Mouse (Mus musculus) CH12.LX (cell line): ENCODE results near the gene Rpa2. TPM values are rescaled to one million over a fixed set of nuclear protein-coding genes. Genes with fewer than 3 reads are reported as not detected.
"Not testable (repeated sequence)": the region's sequence is repeated elsewhere in the genome, so short reads cannot be mapped to it uniquely, and the experiment has no call there.

Experiments used
- DNase-seq: peaks from one replicate; pipeline ENCODE4 v3.0.0-alpha.2; 2013; ENCODE audit errors: extremely low read depth
- H3K27ac ChIP-seq: 2 replicates; pipeline ENCODE4 v1.5.1; 2012; ENCODE audit warnings: low read depth, mild to moderate bottlenecking, control low read depth, moderate library complexity; ENCODE audit not compliant: insufficient read depth
- H3K27me3 ChIP-seq: replicated peaks from 2 replicates; pipeline ENCODE3; 2012; ENCODE audit warnings: inconsistent platforms
- H3K36me3 ChIP-seq, 2 experiments: replicated peaks in 1 of 2; 2 replicates each; pipeline versions ENCODE3 to v1.6.1; 2012; ENCODE audit warnings: inconsistent platforms in 1 of 2, low read length in 1 of 2, mild to moderate bottlenecking in 1 of 2, mixed read lengths in 1 of 2, moderate library complexity in 1 of 2; ENCODE audit not compliant: control insufficient read depth in 1 of 2, insufficient read depth in 1 of 2
- H3K4me1 ChIP-seq, 2 experiments: 2 replicates each; pipeline ENCODE4 v1.6.1; 2012; ENCODE audit warnings: inconsistent platforms in 1 of 2, moderate library complexity in 1 of 2; ENCODE audit not compliant: insufficient read depth in 2 of 2, control insufficient read depth in 1 of 2
- H3K4me2 ChIP-seq: 2 replicates; pipeline ENCODE4 v1.6.1; 2012; ENCODE audit warnings: low read depth, mild to moderate bottlenecking, control low read depth; ENCODE audit not compliant: poor library complexity, insufficient read depth, severe bottlenecking
- H3K4me3 ChIP-seq, 3 experiments: fragments of 150-350 bp in 1 of 3; sonication (generic) in 1 of 3; replicated peaks in 1 of 3; 2 replicates each; pipeline versions ENCODE3 to v1.5.1; 2011 to 2012; ENCODE audit warnings: low read depth in 2 of 3, low read length in 2 of 3, mild to moderate bottlenecking in 2 of 3, moderate library complexity in 2 of 3, control low read depth in 1 of 3, improper control_type of control experiment in 1 of 3, inconsistent platforms in 1 of 3, mixed read lengths in 1 of 3; ENCODE audit not compliant: poor library complexity in 1 of 3
- H3K79me2 ChIP-seq: replicated peaks from 2 replicates; pipeline ENCODE4 v1.6.1; 2012; ENCODE audit warnings: mild to moderate bottlenecking, moderate library complexity; ENCODE audit not compliant: control insufficient read depth, poor library complexity, insufficient read depth, severe bottlenecking; ENCODE audit errors: extremely low read depth
- H3K9ac ChIP-seq: 2 replicates; pipeline ENCODE4 v1.6.1; 2012; ENCODE audit warnings: low read depth, mild to moderate bottlenecking, control low read depth, moderate library complexity; ENCODE audit not compliant: insufficient read depth
- H3K9me3 ChIP-seq: replicated peaks from 2 replicates; pipeline ENCODE3; 2012; ENCODE audit warnings: low read length, inconsistent platforms, mixed read lengths
- BHLHE40 ChIP-seq: IDR thresholded peaks from 2 replicates; pipeline ENCODE4 v1.6.1; 2011; ENCODE audit warnings: mild to moderate bottlenecking, low read depth, low read length, improper control_type of control experiment
- CHD2 ChIP-seq: IDR thresholded peaks from 2 replicates; pipeline ENCODE4 v1.6.1; 2011; ENCODE audit warnings: low read length, improper control_type of control experiment
- CTCF ChIP-seq, 2 experiments: IDR thresholded peaks in 1 of 2; conservative IDR thresholded peaks in 1 of 2; 2 replicates each; pipeline ENCODE4 v1.5.1; 2011 to 2012; ENCODE audit warnings: low read depth in 2 of 2, low read length in 2 of 2, improper control_type of control experiment in 1 of 2, inconsistent platforms in 1 of 2, mild to moderate bottlenecking in 1 of 2, moderate library complexity in 1 of 2
- E2F4 ChIP-seq: IDR thresholded peaks from 2 replicates; pipeline ENCODE4 v1.6.1; 2011; ENCODE audit warnings: low read depth, low read length, improper control_type of control experiment; ENCODE audit not compliant: insufficient replicate concordance
- ELF1 ChIP-seq: IDR thresholded peaks from 2 replicates; pipeline ENCODE4 v1.6.1; 2014; ENCODE audit warnings: low read depth, mild to moderate bottlenecking, inconsistent platforms, low read length, improper control_type of control experiment
- EP300 ChIP-seq: IDR thresholded peaks from 2 replicates; pipeline ENCODE4 v1.6.1; 2011; ENCODE audit warnings: low read length, improper control_type of control experiment
- GABPA ChIP-seq: IDR thresholded peaks from 2 replicates; pipeline ENCODE4 v1.6.1; 2012; ENCODE audit warnings: low read depth, low read length, improper control_type of control experiment, inconsistent platforms; ENCODE audit not compliant: insufficient replicate concordance
- HCFC1 ChIP-seq: IDR thresholded peaks from 2 replicates; pipeline ENCODE4 v1.6.1; 2012; ENCODE audit warnings: low read depth, mild to moderate bottlenecking, inconsistent platforms, low read length, improper control_type of control experiment
- IRF4 ChIP-seq: IDR thresholded peaks from 2 replicates; pipeline ENCODE4 v1.6.1; 2014; ENCODE audit warnings: low read depth, mild to moderate bottlenecking, inconsistent platforms, low read length, improper control_type of control experiment
- JUN ChIP-seq: IDR thresholded peaks from 2 replicates; pipeline ENCODE4 v1.6.1; 2011; ENCODE audit warnings: low read depth, mild to moderate bottlenecking, low read length, improper control_type of control experiment, moderate library complexity; ENCODE audit not compliant: insufficient read depth
- KAT2A ChIP-seq: IDR thresholded peaks from 2 replicates; pipeline ENCODE4 v1.6.1; 2012; ENCODE audit warnings: low read length, improper control_type of control experiment, inconsistent platforms; ENCODE audit not compliant: insufficient replicate concordance
- MAFK ChIP-seq: IDR thresholded peaks from 2 replicates; pipeline ENCODE4 v1.6.1; 2011; ENCODE audit warnings: low read length, improper control_type of control experiment; ENCODE audit not compliant: insufficient replicate concordance
- MAX ChIP-seq: IDR thresholded peaks from 2 replicates; pipeline ENCODE4 v1.6.1; 2011; ENCODE audit warnings: low read length, improper control_type of control experiment
- MAZ ChIP-seq: IDR thresholded peaks from 2 replicates; pipeline ENCODE4 v1.6.1; 2012; ENCODE audit warnings: low read depth, mild to moderate bottlenecking, inconsistent platforms, low read length, improper control_type of control experiment, moderate library complexity
- MEF2A ChIP-seq: IDR thresholded peaks from 2 replicates; pipeline ENCODE4 v1.6.1; 2014; ENCODE audit warnings: low read depth, mild to moderate bottlenecking, inconsistent platforms, low read length, improper control_type of control experiment, borderline replicate concordance
- MYC ChIP-seq: IDR thresholded peaks from 2 replicates; pipeline ENCODE4 v1.6.1; 2011; ENCODE audit warnings: low read depth, mild to moderate bottlenecking, improper control_type of control experiment, low read length
- NELFE ChIP-seq: IDR thresholded peaks from 2 replicates; pipeline ENCODE4 v1.6.1; 2011; ENCODE audit warnings: low read depth, low read length, improper control_type of control experiment
- NRF1 ChIP-seq: IDR thresholded peaks from 2 replicates; pipeline ENCODE4 v1.6.1; 2014; ENCODE audit warnings: low read depth, mild to moderate bottlenecking, inconsistent platforms, low read length, improper control_type of control experiment, moderate library complexity
- POLR2A ChIP-seq: IDR thresholded peaks from 2 replicates; pipeline ENCODE4 v1.6.1; 2011; ENCODE audit warnings: low read depth, mild to moderate bottlenecking, improper control_type of control experiment, low read length
- RAD21 ChIP-seq: IDR thresholded peaks from 2 replicates; pipeline ENCODE4 v1.6.1; 2011; ENCODE audit warnings: low read depth, mild to moderate bottlenecking, low read length, improper control_type of control experiment, moderate library complexity
- RCOR1 ChIP-seq: conservative IDR thresholded peaks from 2 replicates; pipeline ENCODE4 v1.6.1; 2012; ENCODE audit warnings: low read depth, mild to moderate bottlenecking, inconsistent platforms, low read length, improper control_type of control experiment
- SIN3A ChIP-seq: IDR thresholded peaks from 2 replicates; pipeline ENCODE4 v1.6.1; 2012; ENCODE audit warnings: low read length, improper control_type of control experiment, inconsistent platforms
- SMC3 ChIP-seq: IDR thresholded peaks from 2 replicates; pipeline ENCODE4 v1.6.1; 2011; ENCODE audit warnings: low read depth, low read length, improper control_type of control experiment
- TBP ChIP-seq: conservative IDR thresholded peaks from 2 replicates; pipeline ENCODE4 v1.6.1; 2011; ENCODE audit warnings: low read depth, low read length, improper control_type of control experiment
- TCF12 ChIP-seq: IDR thresholded peaks from 2 replicates; pipeline ENCODE4 v1.6.1; 2014; ENCODE audit warnings: low read depth, mild to moderate bottlenecking, inconsistent platforms, low read length, improper control_type of control experiment
- UBTF ChIP-seq: IDR thresholded peaks from 2 replicates; pipeline ENCODE4 v1.6.1; 2012; ENCODE audit warnings: low read depth, mild to moderate bottlenecking, inconsistent platforms, low read length, improper control_type of control experiment, moderate library complexity
- USF1 ChIP-seq: IDR thresholded peaks from 2 replicates; pipeline ENCODE4 v1.6.1; 2014; ENCODE audit warnings: low read depth, mild to moderate bottlenecking, inconsistent platforms, low read length, improper control_type of control experiment
- USF2 ChIP-seq: conservative IDR thresholded peaks from 2 replicates; pipeline ENCODE4 v1.6.1; 2011; ENCODE audit warnings: low read depth, low read length, improper control_type of control experiment
- ZC3H11A ChIP-seq: IDR thresholded peaks from 2 replicates; pipeline ENCODE4 v1.6.1; 2012; ENCODE audit warnings: low read depth, mild to moderate bottlenecking, inconsistent platforms, low read length, improper control_type of control experiment
- ZKSCAN1 ChIP-seq: IDR thresholded peaks from 2 replicates; pipeline ENCODE4 v1.6.1; 2012; ENCODE audit warnings: low read depth, inconsistent platforms, low read length, improper control_type of control experiment, borderline replicate concordance
- ZMIZ1 ChIP-seq: IDR thresholded peaks from 2 replicates; pipeline ENCODE4 v1.6.1; 2012; ENCODE audit warnings: low read depth, mild to moderate bottlenecking, inconsistent platforms, low read length, improper control_type of control experiment
- ZNF384 ChIP-seq: IDR thresholded peaks from 2 replicates; pipeline ENCODE4 v1.6.1; 2012; ENCODE audit warnings: low read depth, low read length, improper control_type of control experiment, inconsistent platforms
- dilution Hi-C: fragments of 300-500 bp; cut with MboI; formaldehyde crosslinking; loops from 2 replicates; pipeline ENCODE4 v1.14.3; 2020; ENCODE audit warnings: low sequenced_read_pairs; ENCODE audit not compliant: extremely low pct_unique_long_range_greater_than_20kb, extremely low pct_ligation_motif_present
- in situ Hi-C: fragments of 300-500 bp; cut with MboI; formaldehyde crosslinking; loops from 3 replicates; pipeline ENCODE4 v1.14.3; 2019; ENCODE audit warnings: low sequenced_read_pairs, low pct_ligation_motif_present, low pct_unique_long_range_greater_than_20kb, mixed read lengths
- polyA plus RNA-seq: library from polyadenylated mRNA; unstranded; fragments of >175 nt; gene quantifications from 2 replicates; pipeline ENCODE4 v1.2.1, GENCODE M21; 2012; ENCODE audit warnings: low read depth; ENCODE audit not compliant: insufficient read length
- total RNA-seq, 2 experiments: library from RNA; depleted of rRNA; stranded (reverse); fragments of 300-350 nt in 1 of 2; fragments of >200 nt in 1 of 2; gene quantifications; 2 replicates each; pipeline ENCODE4 v1.2.3; 2012 to 2014

Rpa2 gene
- total and polyA plus RNA-seq, 3 experiments = 80.2 to 142 (median 97.9) TPM

DNA sequence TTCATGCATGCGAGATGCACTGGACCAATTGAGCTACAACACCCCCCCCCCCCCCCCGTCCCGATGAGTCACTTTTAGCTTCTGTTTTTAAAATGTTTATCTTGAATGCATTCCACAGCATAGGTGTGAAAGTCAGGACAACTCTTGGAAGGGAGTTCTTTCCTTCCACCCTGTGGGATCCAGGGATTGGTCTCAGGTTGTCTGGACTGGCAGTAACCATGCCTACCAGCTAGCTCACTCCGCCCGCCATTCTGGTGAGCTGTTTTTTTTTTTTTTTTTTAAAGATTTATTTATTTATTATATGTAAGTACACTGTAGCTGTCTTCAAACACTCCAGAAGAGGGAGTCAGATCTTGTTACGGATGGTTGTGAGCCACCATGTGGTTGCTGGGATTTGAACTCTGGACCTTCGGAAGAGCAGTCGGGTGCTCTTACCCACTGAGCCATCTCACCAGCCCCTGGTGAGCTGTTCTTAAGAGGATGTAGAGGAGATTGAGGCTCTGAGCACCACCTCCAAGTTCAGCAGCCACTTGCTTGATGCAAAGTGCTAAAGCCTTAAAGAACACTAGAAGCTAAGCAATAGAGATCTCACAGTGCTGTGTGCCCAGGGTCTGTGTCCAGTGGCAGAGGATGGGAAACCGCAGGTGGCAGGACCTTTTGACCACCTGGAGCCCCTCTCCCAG, 25.3 kb downstream of the Rpa2 start:
- peak overlapping the region; percentile 45 for H3K27ac ChIP-seq
- not testable (repeated sequence) for H3K9me3 ChIP-seq
- peak overlapping the region; percentile 87 for H3K4me2 ChIP-seq

DNA sequence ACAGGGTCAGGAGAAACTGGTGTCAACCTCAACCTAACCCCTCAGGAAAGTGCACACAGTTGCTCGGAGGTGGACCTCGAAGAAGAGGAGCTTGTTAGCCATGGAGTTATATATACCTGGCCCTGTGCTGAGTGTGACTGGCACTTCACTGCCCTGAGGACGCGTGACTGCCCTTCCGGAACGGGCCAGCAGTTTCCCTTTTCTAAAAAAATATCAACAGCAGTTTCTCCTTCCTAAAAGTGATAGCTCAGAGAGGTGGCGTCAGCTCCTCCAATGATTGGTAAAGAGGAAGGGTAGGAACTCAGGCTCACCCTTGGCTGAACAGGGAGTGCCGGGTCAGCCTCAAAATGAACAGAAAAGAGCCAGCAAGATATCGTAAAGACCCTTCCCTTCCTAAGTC, 25.9 kb downstream of the Rpa2 start:
- H3K9ac ChIP-seq = peak overlapping the region; percentile 22
- dilution Hi-C loops (no loop called here), in situ Hi-C loops (no loop called here)
- DNase-seq = no peak
- H3K9me3 ChIP-seq = no peaks in the 10 kb centered on the region
- H3K27me3 ChIP-seq = no peaks in the 10 kb centered on the region
- peak overlapping the region; percentile 45 for H3K27ac ChIP-seq
- peak overlapping the region; percentile 74 to 83 (median 81) for H3K4me3 ChIP-seq
- H3K79me2 ChIP-seq = peaks cover 16% of the 10 kb centered on the region
- H3K4me2 ChIP-seq = peak overlapping the region; percentile 87
- peaks cover 9 to 34% of the 10 kb centered on the region in 2 experiments for H3K4me1 ChIP-seq
- H3K36me3 ChIP-seq = peaks cover 26 to 38% of the 10 kb centered on the region in 2 experiments
- TF ChIP-seq USF2 (no peak), JUN (no peak), HCFC1 (no peak), CTCF (conservative IDR thresholded peaks at IDR 0.05 in 1 of 2, IDR thresholded peaks at IDR 0.05 in 1 of 2; ENCODE audit: low read depth in 2 of 2, low read length in 2 of 2) (no peak), UBTF (no peak), IRF4 (0 out of 2 replicates have a peak, but pooled peaks have one; percentile 41), ZMIZ1 (no peak), RAD21 (no peak), ZKSCAN1 (no peak), CHD2 (no peak), RCOR1 (no peak), NRF1 (no peak), EP300 (no peak), ZC3H11A (no peak), MAX (no peak), BHLHE40 (peak; percentile 94), TCF12 (no peak), GABPA (no peak), SMC3 (no peak), MEF2A (peak; percentile 52; the same call in 1 of the 2 replicates), USF1 (no peak), ELF1 (0 out of 2 replicates have a peak, but pooled peaks have one; percentile 27), NELFE (no peak), SIN3A (no peak), E2F4 (no peak), MAFK (no peak), KAT2A (no peak), MYC (no peak), MAZ (no peak), POLR2A (no peak), ZNF384 (peak; percentile 33; the same call in 1 of the 2 replicates)

More for the DNA sequence above, 25.3 kb downstream of the Rpa2 start:
- in situ Hi-C loops, H3K27me3 ChIP-seq, DNase-seq, dilution Hi-C loops: not testable (repeated sequence)
- Histone ChIP-seq H3K4me3 (peak overlapping the region; percentile 74 to 83 (median 81)), H3K36me3 (peaks cover 28 to 43% of the 10 kb centered on the region in 2 experiments), H3K79me2 (peaks cover 16% of the 10 kb centered on the region)
- TF ChIP-seq TBP = 0 out of 2 replicates have a peak, but pooled peaks have one; percentile 72
- peak; percentile 23; the same call in 1 of the 2 replicates for TF ChIP-seq ZNF384
- TF ChIP-seq, all 38 proteins: peak for 2; not testable (repeated sequence) for 36
- H3K9ac ChIP-seq = 0 out of 2 replicates have a peak overlapping the region, but pooled peaks have one; percentile 22
- H3K4me1 ChIP-seq = peaks cover 9 to 34% of the 10 kb centered on the region in 2 experiments
